Comparison of ENCODE assay signal across 9 mouse cellular contexts in the genomic region with DNA sequence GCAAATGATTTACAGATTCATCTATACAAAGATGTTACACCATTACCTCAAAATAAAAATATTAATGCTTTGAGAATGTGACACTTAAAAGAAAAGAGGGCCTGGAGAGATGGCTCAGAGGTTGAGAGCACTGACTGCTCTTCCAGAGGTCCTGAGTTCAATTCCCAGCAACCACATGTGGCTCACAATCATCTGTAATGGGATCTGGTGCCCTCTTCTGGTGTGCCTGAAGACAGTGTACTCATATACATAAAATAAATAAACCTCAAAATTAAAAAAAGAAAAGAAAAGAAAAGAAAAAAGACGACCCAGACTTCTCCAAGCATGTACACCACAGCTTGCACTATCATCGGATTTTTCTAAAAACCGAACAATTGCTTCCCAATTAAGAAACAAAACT. TPM values are rescaled to one million over a fixed set of nuclear protein-coding genes. Genes with fewer than 3 reads are reported as not detected.
A peak's percentile ranks its signal among the peaks of the same experiment; 100 is the strongest.
DNase-seq lines count a peak whose midpoint lies in the region; ATAC-seq and TF ChIP-seq lines count a peak whose summit lies in the region.
"Had no signal": no experiment of that assay in that cellular context is flagged by ENCODE, and none has a peak within 500 bp of the region (broad histone marks: within the 10 kb centered on the region; RNA-seq: fewer than 3 reads in every experiment).

No protein-coding gene starts in this region.

- H3K9ac ChIP-seq in forebrain, embryonic 16.5 days (replicated peaks; ENCODE audit: low read depth, low read length), result no peak overlapping the region
- peak overlapping the region; percentile 99; the same call in 1 of the 2 replicates for H3K9ac ChIP-seq in liver, embryonic 15.5 days

- H3K27me3 ChIP-seq in C2C12 (ENCODE audit: control insufficient read depth, insufficient read depth, insufficient read length), result no peaks in the 10 kb centered on the region
- H3K27me3 ChIP-seq in forebrain, embryonic 16.5 days (replicated peaks; ENCODE audit: control insufficient read depth, insufficient read depth, low read length), result no peaks in the 10 kb centered on the region
- no peaks in the 10 kb centered on the region for H3K27me3 ChIP-seq in liver, embryonic 15.5 days

- TF ChIP-seq CTCF in gastrocnemius, adult 2 months (IDR thresholded peaks at IDR 0.05), result no peak
- TF ChIP-seq CTCF in C2C12 (IDR thresholded peaks at IDR 0.05; ENCODE audit: control insufficient read depth, insufficient read depth, insufficient read length), result no peak

- intact Hi-C loops in gastrocnemius, adult 2 months (cut with DNase I), result loop anchor here (5.0 kb wide), 1 partner anchor 75 kb away; a partner anchor contains a TSS

- H3K4me1 ChIP-seq in forebrain, embryonic 16.5 days (replicated peaks; ENCODE audit: control insufficient read depth, insufficient read depth, low read length), result peaks cover 9% of the 10 kb centered on the region
- peaks cover 28% of the 10 kb centered on the region for H3K4me1 ChIP-seq in liver, embryonic 15.5 days (replicated peaks)

- no peaks in the 10 kb centered on the region for H3K9me3 ChIP-seq in forebrain, embryonic 16.5 days (ENCODE audit: control insufficient read depth, low read length)
- no peaks in the 10 kb centered on the region for H3K9me3 ChIP-seq in liver, embryonic 15.5 days (replicated peaks)

- H3ac ChIP-seq in C2C12 (ENCODE audit: control insufficient read depth, insufficient read length, low read depth), result no peak overlapping the region

- DNase-seq in gastrocnemius, adult 2 months, result no peak
- no peak for DNase-seq in gastrocnemius, adult 18-20 months (ENCODE audit: low spot score)
- no peak for DNase-seq in right cerebral cortex, postnatal 36 days (ENCODE audit: low spot score in 2 of 2)
- no peak for DNase-seq in layer of hippocampus, adult 18-20 months (ENCODE audit: low spot score in 2 of 2)
- no peak for DNase-seq in layer of hippocampus, postnatal 25 days (ENCODE audit: extremely low spot score in 1 of 2, low spot score in 1 of 2)
- DNase-seq: adrenal gland, postnatal 10 days had no signal

- no peak for ATAC-seq in forebrain, embryonic 16.5 days
- ATAC-seq in liver, embryonic 15.5 days (ENCODE audit: insufficient read depth), result no peak

- 0 out of 2 replicates have a peak overlapping the region, but pooled peaks have one; percentile 88 for H3K27ac ChIP-seq in gastrocnemius, adult 2 months
- no peak overlapping the region for H3K27ac ChIP-seq in forebrain, embryonic 16.5 days (ENCODE audit: low read length)
- H3K27ac ChIP-seq in liver, embryonic 15.5 days (replicated peaks), result no peak overlapping the region

- WGBS in forebrain, embryonic 16.5 days, result 40% methylated on average over 3 of the region's 3 CpGs
- WGBS in liver, embryonic 15.5 days (ENCODE audit: insufficient replicate concordance), result 26% methylated on average over 3 of the region's 3 CpGs

- H3K36me3 ChIP-seq in C2C12 (ENCODE audit: control insufficient read depth, insufficient read depth), result no peaks in the 10 kb centered on the region
- no peaks in the 10 kb centered on the region for H3K36me3 ChIP-seq in forebrain, embryonic 16.5 days (ENCODE audit: control insufficient read depth, insufficient read depth)
- H3K36me3 ChIP-seq in liver, embryonic 15.5 days (replicated peaks), result no peaks in the 10 kb centered on the region

- peak overlapping the region; percentile 70 for H3K4me2 ChIP-seq in forebrain, embryonic 16.5 days (ENCODE audit: low read length)
- H3K4me2 ChIP-seq in liver, embryonic 15.5 days, result peak overlapping the region; percentile 73

- peaks cover 66% of the 10 kb centered on the region for H3K79me2 ChIP-seq in C2C12 (ENCODE audit: control insufficient read depth, insufficient read depth)

- peak overlapping the region; percentile 81 for H3K4me3 ChIP-seq in gastrocnemius, adult 2 months
- H3K4me3 ChIP-seq in C2C12 (ENCODE audit: insufficient read depth, poor library complexity, severe bottlenecking), result peak overlapping the region; percentile 94
- peak overlapping the region; percentile 80 for H3K4me3 ChIP-seq in forebrain, embryonic 16.5 days (replicated peaks; ENCODE audit: low read length)
- H3K4me3 ChIP-seq in liver, embryonic 15.5 days (replicated peaks), result peak overlapping the region; percentile 99

- H3K79me3 ChIP-seq in C2C12 (ENCODE audit: low read depth), result peaks cover 60% of the 10 kb centered on the region

TF ChIP-seq in C2C12, 6 proteins besides CTCF, POLR2A, EP300 and RAD21:
- TF ChIP-seq FOSL1 (IDR thresholded peaks at IDR 0.05; ENCODE audit: insufficient read depth, low read length, poor library complexity, severe bottlenecking) (no peak), MAX (IDR thresholded peaks at IDR 0.05) (no peak), USF1 (IDR thresholded peaks at IDR 0.05; ENCODE audit: low read depth) (no peak), CEBPB (IDR thresholded peaks at IDR 0.05; ENCODE audit: low read depth) (no peak), MYOD1 (IDR thresholded peaks at IDR 0.05; ENCODE audit: control insufficient read depth, insufficient read length, low read depth) (no peak), MYOG (IDR thresholded peaks at IDR 0.05; ENCODE audit: control insufficient read depth, extremely low read depth, insufficient read length) (no peak)

RNA-seq across cellular contexts. Expression of a gene that starts 1.2 kb away (rescaled TPM):
- 1 to 10 TPM; 2.8 to 4.2 TPM for total RNA-seq in gastrocnemius, adult 2 months (2021)
- total RNA-seq in gastrocnemius, adult 18-20 months (2021), result 1 to 10 TPM; 3.1 to 3.2 TPM
- polyA plus RNA-seq in C2C12 (2012; fragmentation: generic; extraction: Trizol), result 21.2 TPM
- polyA plus RNA-seq in forebrain, embryonic 16.5 days (2015; fragmentation: Nextera tagmentation; extraction: Ambion mirVana), result 24.9 and 27.9 TPM in 2 replicates
- 9.3 and 9.5 TPM in 2 replicates for polyA plus RNA-seq in liver, embryonic 15.5 days (2015; fragmentation: Nextera tagmentation; extraction: Ambion mirVana)
- total RNA-seq in layer of hippocampus, adult 18-20 months (2021), result 10 to 100 TPM; 30.0 to 30.2 TPM
- total RNA-seq in layer of hippocampus, postnatal 25 days (2021), result 10 to 100 TPM; 27.0 to 28.4 TPM

RNA-seq across cellular contexts. Expression of a gene that starts 1.2 kb away (rescaled TPM):
- 100 to 1,000 TPM; 109 to 116 TPM for total RNA-seq in gastrocnemius, adult 2 months (2021)
- total RNA-seq in gastrocnemius, adult 18-20 months (2021), result 100 to 1,000 TPM; 104 to 105 TPM
- 52.7 TPM for polyA plus RNA-seq in C2C12 (2012; fragmentation: generic; extraction: Trizol)
- polyA plus RNA-seq in forebrain, embryonic 16.5 days (2015; fragmentation: Nextera tagmentation; extraction: Ambion mirVana), result 63.6 and 80.4 TPM in 2 replicates
- 36.2 and 39.5 TPM in 2 replicates for polyA plus RNA-seq in liver, embryonic 15.5 days (2015; fragmentation: Nextera tagmentation; extraction: Ambion mirVana)
- 100 to 1,000 TPM; 112 to 119 TPM for total RNA-seq in layer of hippocampus, adult 18-20 months (2021)
- 100 to 1,000 TPM; 104 to 118 TPM for total RNA-seq in layer of hippocampus, postnatal 25 days (2021)

Comparison
In these comparisons a context has a peak if more than half of its experiments do, and no peak if none do; other contexts are left out.
1. RNA of a gene that starts 1.2 kb away (total RNA-seq): 30.0 to 30.2 TPM in layer of hippocampus, adult 18-20 months and 27.0 to 28.4 TPM in layer of hippocampus, postnatal 25 days; 2.8 to 4.2 TPM in gastrocnemius, adult 2 months and 3.1 to 3.2 TPM in gastrocnemius, adult 18-20 months; every median in the first group is over 4 times any median in the second.
2. Peak in every context shown above with its lines, with median percentiles within 50 percentile points of each other: H3K4me3 ChIP-seq.